Mouse (Mus musculus) retina, adult 2 months (tissue): ENCODE data around the gene Lysmd3.
A peak's percentile ranks its signal among the peaks of the same experiment; 100 is the strongest.
"Not testable (repeated sequence)": the region's sequence is repeated elsewhere in the genome, so short reads cannot be mapped to it uniquely, and the experiment has no call there.

Experiments used
- DNase-seq: peaks from one replicate; pipeline ENCODE4 v3.0.0-alpha.2; 2012; ENCODE audit warnings: low read depth, low spot score

Lysmd3 gene

DNA sequence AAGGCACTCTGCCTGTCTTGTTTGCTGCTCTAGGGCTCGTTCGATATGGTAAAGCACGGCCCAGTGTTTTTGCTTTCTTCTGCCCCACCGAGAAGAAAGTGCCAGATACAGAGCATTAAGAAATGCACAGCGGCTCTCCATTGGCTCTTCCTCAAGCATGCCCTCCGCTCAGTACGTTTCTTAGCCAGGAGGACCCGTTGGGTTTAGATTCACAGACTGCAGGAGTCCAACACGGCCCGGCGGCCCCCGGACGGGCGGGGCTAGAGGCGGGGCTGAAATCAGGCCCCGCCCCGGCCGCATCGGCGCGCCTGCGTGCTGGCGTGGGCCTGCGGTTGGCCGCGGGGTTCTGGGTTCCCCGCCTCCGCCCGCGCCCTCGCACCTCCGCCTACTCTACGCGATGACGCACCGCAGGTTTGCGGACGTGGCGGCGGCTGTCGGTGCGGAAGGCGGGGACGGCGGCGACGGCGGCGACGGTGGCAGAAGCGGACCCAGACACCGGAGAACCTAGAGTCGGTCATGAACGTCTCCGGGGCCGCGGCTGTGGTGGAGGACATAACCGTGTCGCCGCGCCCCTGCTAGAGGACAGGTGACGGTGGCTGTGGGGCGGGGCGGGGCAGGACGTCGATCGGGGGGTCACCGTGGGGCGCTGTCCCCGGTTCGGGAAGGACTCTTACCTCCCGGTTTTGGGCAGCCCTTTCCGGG, at the start of gene Lysmd3:
Gene Lysmd3, plus strand, starts transcription at position 313 of the 702 bp plus-strand sequence.
- peak; percentile 85 for DNase-seq

DNA sequence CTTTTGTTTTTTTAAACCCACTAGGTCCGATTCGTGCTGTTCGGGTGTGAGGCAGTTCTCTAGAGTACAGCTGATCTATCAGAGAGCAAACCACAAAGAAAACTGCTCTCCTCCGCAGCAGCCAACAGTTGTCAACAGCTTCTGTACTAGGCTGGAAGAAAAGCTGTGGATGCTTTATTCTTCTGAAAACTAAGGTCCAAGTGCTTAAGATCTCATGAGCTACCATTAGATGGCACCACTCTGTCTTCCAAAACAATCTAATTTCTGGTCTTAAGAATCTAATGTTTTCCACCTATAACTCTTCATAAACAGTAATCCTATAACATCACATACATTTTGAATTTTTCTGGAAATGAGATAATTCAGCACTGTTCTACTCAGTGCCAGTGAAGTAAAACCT, 47.1 kb upstream of the Lysmd3 start:
- no peak for DNase-seq

DNA sequence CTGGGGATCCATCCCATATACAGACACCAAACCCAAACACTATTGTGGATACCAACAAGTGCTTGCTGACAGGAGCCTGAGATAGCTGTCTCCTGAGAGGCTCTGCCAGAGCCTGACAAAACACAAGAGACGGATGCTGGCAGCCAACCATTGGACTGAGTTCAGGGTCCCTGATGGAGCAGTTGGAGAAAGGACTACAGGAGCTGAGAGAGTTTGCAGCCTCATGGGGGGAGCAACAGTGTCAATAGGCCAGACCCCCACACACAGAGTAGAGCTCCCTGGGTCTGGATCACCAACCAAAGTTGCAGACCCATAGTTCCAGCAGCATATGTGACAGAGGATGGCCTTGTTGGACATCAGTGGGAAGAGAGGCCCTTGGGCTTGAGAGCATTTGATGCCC, 29.6 kb upstream of the Lysmd3 start:
- not testable (repeated sequence) for DNase-seq

DNA sequence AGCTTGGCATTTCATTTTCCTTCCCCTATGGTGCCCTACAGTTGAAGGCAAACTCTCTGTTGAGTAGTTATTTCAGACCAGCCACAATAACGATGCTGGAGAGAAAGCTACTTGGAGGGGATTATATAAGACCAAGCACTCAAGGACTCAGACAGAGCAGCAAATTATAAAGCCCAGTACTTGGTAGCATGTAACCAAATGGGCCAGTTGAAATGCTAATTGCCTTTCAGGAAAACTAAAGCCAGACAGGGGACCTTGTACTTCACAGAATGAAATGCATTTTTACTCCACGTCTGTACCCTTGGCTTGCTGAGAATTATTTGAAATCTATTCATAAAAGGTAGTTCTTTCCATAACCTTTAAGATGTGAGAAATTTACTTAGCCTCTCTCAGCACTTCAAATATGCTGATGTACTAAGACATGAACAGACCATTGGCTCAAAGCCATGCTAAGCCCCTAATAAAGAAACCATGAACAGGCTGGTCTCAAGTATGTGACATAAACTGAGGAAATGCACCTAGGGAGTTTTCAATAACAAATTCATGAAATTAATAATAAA, 28.8 kb upstream of the Lysmd3 start:
- DNase-seq = no peak

DNA sequence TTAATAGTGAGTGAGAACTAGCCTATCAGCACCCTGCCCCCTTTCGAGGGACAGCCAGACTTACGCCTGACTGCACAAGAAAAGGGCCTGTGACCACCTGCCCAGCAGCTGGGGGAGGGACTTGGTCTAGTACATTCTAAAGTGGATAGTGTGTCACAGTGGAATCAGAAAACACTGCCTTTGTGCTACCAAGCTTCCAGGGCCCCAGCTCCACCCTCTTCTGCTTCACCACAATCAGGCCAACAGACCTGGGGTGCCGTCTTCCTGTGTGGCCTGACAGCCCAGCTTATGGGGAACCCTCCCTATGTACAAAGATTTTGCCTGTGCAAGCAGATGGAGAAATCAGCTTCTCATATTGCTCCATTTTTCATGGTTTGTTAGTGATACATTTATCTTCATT, 28.1 kb upstream of the Lysmd3 start:
- no peak for DNase-seq

DNA sequence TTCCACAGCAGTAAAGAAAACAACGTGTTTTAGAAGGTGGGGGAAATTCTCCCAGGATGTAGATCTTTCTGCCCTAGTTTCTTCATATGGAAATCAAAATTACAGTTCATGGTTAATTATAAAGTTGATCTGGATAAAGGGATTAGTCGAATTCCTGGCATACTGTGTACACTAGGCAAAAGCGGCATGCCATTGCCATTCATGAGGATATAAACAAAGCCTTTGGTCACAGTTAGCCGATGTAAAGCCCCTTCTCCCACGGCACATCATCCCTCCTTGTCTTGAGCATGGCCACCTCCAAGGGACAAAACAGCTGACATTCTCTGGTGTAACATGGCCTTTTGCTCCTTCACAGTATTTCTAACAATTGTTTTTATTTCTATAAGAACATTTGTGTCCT, 26.9 kb upstream of the Lysmd3 start:
- DNase-seq = no peak

DNA sequence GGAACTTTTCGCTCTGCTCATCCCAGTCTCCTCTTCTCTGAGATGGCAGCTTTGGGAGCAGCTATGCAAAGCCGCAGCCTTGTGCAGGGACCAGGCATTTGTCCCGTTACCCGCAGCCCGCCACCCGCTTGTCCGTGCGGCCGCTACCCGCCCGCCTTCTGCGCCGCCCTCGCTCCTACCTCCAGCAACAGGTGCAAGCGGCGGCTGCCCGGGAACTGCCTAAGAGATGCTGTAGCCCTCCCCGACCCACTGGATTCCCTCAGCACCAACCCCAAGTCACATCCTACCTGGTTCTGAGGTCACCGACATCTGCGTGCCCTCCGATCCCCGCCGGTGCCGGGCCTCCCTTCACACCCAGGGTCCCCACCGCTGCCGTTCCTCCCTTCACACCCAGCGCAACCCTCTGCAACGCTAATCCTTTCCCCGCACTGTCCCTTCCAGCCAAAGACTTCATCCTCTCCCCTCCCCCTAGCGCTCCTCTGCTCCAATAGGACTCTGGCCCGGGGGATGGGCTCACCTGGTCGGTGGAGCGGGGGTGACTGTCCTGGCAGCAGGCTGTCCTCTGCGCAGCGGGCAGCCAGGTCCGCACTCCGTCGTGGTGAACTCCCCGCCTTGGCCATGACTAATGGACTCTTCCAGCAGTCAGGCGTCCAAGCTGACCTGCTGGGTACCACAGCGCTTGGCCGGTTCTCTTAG, 24.6 kb upstream of the Lysmd3 start, which contains the start of gene Adgrv1:
Gene Adgrv1, minus strand, starts transcription at position 435 of the 696 bp plus-strand sequence.
- peak; percentile 98 for DNase-seq

DNA sequence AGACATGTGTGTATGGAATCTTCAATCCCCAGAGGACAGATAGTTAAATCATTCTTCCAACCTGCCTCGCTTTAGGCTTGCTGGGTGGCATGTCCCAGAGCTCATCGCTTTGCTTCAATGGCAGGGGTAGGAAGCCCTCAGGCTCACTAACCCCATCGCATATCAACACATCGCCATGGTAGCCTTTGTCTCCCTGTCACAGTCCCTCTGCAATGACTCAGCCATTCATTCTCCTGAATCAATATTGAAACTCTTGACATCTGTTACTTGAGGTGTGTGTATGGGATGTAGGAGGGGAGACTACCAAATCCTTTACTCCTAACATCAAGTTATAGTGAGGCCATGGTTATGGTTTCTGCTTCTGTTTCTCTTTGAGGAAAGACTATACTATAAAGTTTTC, 17.8 kb upstream of the Lysmd3 start:
- no peak for DNase-seq

DNA sequence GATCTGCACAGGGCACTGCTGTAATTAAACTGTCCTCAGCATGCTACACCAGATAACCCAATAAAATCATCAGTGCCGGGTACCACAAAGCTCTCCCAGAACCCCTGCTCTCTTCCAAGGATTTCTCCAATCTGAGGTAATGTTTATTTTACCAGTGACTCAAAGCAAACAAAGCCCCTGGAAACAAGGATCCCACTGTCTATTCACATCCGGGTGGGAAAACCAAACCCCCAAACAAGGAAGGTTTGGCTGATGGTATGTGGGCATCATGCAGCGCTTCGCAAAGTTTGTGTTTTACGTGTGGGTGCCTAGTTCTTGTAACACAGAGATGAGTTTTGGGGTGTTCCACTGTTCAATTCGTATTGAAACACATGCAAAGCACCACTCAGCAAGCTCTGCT, 16.6 kb upstream of the Lysmd3 start:
- no peak for DNase-seq

DNA sequence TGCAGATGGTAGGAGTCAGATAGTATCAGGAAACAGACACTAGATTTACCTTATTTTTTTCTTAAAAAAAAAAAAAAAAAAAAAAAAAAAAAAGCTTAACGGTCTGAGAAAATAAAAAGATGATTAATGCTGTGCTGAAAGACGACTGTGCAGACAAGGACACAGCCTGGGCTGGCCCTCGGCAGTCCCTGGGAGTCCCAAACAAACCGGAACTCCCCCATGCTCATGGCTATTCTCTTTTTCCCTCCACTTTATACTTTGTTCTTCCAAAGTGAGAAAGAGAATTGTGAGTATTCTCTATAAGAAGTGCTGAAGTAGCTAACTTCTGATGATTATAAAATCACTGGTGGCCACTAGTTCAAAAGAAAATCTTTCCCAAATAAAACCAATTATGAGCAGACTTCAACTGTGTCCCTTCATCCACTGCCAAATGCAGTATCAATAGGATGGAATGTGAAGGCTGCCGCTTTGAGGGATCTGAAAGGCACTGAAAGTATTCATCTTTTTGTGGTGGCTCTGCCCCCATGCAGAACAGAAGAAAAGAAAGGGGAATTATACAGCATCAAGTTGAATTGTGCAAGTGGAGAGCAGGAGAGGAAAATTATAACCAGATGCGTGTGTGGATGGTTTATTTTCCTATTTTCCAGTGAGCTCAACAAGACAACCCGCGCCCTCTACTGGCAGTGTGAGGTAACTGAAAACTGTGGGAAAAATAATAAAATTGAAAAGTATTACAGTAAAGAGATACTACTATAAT, 16.0 kb upstream of the Lysmd3 start:
- no peak for DNase-seq

DNA sequence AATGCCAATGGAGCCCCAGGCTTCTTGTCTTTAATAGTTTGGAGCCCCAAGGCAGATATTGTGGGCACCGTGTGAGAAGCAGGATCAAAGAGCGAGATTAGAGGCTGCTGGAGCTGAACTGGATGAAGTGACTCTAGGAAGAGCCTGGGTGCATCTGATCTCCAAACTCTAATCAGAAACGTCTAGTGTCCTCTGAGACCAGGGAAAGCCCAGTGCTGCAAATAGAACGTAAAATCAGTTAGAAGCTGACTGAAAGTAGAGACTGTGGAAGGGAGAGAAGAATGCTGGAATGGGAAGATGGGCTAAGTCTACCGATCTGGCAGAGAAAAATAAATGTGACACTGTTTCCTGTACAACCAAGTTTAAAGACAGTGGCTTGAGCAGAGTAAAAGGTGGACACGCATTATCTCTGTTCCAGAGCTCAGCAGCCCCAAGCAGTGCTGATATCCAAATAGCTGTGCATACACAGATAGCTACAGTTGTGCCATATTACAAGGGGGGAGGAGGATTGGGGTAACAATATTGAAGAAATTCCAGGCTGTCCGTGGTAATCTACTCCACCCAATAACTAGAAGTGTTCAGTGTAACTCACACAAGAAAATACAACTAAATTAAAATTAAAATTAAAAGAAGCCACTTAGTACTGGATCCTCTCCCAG, 14.8 kb upstream of the Lysmd3 start:
- no peak for DNase-seq

DNA sequence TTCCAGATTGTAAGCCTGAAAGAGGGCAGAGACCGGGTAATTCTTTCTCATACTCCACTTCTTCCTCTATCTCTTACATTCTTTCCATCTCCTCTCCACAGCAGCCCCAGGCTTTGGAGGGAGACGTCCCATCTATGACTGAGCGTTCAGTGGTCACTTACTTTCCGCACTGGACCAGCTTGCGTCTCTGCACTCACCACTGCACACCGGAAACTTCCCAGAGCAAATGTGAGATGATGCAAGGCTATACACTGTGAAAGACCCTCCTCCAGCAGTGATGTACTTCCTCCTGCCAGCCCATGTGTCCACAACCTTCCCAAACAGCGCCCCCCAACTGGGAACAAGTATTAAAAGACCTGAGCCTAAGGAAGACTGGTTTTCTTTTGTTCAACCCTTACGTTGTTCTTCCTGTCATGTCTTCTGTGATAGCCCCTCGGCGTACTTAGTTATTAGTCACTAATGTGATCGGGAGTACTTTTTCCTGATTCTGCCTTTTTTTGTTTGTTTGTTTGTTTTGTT, 13.4 kb upstream of the Lysmd3 start:
- DNase-seq = no peak

DNA sequence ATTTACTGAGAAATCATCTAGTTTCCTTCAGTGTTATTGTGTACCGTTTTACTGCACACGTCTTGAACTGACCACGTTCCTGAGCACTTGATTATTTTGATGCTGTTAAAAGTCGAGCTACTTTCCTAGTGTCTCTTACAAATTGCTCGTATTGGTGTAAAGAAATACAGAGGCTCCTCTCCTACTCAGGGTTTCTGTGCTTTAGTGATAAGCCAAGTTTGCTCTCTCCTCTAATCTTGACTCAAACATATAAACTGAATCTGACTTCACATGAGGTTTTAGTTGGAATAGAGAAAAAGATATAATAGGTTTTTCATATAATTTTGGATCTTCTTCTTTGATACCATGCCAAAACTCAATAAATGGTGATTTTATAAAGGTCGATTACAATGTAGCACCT, 11.1 kb upstream of the Lysmd3 start:
- no peak for DNase-seq

DNA sequence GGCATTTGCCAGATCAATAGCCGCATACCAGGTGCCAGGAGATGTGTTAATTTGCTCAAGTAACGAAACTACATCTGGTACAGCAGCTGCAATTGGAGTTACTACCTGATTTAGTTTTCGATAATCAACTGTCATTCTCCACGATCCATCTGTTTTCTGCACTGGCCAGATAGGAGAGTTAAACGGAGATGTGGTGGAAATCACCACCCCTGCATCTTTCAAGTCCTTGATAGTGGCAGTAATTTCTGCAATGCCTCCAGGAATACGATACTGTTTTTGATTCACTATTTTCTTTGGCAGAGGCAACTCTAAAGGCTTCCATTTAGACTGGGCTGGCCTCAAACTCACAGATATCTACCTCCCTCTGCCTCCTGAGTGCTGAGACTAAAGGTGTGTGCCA, 7.1 kb upstream of the Lysmd3 start:
- not testable (repeated sequence) for DNase-seq

DNA sequence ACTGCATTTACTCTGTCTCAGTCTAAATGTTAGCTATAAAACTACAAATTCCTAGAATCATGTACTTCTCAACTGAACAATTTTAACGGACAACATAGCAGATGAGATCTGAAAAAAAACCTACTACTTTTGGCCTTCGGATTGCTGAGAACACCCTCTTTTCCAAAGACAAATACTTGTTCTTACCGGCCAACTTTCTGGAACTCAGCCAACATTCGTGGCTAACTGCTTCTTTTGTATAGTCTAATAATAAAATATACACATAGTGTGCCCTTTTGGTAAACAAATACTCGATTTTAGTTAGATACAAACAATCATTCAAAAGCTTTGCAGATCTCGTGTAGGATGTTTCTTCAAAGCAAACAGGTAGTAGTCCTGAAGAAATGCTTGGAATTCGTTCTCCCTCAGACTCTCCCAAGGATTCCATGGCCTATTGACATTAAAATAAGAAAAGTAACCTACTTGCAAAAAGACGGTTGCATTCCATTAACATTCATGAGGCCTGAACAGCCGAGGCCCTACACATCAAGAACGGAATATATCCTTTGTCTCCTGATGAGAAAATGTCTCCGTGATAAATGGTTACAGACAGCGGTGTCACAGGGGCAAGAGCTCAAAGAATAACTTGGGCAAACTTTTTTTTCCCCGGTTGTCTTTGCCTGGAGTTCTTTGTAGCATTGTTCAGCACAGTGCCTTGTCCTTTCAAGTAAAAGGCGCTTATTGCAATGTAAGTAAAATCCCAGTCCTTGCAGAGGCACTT, 1.2 kb upstream of the Lysmd3 start:
- no peak for DNase-seq

DNA sequence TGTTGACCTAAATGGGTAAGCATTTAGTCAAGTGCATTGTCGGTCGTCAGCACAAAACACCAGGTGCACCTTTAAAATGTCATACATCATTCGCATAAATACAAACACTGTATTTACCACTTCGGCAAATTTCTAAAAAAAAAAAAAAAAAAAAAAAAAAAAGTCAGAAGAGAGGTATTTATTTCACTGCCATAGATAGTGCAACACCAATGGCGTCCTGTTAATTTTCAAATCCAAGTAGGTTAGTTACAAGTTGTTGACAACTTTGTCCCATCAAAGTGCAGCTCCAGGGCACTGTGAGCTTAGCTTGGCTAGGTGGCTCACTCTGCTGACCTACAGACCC, 484 bp upstream of the Lysmd3 start:
- DNase-seq = no peak

DNA sequence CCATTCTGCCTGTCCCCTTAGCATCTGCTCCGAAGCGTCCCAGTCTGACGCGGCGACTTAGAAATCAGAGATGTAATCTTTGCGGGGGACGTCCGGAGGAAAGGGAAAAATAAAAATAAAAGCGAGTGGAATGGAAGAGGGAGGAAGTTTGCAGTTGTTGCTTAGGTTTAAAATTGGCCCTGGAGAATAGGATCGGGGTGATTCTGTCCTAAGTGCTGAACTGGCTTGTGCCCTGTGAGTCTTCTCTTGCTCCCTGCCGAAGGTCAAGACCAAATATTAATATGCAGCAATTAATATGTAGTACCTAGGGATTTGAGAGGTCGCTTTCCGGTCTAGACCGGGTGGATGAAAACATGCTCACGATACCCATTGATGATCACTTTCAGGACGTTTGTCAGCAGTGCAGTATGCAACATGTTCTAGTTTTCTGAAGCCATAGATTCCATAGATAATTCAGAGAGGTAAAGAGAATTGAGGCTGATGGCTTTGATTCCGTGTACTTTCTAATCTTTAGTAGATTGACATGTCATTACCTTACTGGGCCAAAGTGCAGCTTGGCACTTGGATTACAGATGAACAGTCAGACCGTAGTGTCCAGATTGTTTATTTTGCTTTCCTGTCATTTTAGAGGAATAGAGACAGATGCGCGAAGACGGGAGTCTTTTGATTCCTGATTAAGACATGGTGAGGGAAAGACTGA, 740 bp downstream of the Lysmd3 start:
- DNase-seq = no peak

DNA sequence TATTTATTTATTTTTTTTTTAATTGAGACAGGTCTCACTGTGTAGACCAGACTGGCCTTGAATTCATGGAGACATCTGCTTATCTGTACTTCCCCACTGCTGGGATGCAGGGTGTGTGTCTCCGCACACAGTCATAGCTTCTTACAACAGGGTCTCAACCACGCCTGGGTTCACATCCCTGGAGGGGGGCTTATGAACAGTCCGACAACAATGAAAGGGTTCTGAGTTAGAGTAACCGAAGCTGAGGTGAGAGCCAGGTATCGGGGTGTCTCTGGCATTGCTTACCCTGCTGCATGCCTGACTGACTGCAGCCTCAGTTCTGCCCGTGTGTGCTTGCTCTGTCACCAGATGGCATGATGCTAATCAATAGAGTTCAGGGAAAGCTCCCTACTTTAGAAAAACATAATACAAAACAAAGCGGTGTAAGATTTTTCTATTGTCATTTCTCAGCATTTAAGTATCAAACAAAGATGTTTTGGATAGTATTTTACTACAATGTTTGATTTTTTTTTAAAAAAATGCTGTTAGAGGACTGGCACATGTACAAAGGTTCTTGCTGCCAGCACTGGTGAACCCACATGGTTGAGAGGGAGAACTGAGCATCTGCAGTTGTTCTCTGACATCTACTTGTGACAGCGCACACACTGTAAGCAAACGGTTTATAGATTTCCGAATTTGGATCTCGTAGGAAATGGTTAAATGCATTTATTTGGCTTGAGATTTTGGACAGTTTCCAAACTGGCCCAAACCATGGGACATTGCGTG, 6.3 kb downstream of the Lysmd3 start:
- DNase-seq = no peak

DNA sequence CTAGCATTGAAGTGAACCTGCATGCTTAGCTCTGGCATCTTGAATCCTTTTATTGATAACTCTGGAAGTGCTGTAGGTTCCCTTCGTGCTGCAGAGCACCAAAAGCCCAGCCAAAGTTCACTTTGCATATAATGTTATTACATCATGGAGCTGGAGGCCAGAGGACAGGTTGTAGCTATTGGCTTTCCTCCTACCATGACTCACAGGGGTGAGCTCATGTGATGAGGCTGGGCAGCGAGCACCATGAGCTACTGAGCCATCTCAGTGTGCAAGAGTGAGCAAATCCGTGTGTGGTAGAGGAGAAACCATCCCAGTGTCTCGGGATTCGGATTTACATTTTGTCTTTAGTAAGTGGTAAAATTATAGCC, 6.9 kb downstream of the Lysmd3 start:
- DNase-seq = no peak

DNA sequence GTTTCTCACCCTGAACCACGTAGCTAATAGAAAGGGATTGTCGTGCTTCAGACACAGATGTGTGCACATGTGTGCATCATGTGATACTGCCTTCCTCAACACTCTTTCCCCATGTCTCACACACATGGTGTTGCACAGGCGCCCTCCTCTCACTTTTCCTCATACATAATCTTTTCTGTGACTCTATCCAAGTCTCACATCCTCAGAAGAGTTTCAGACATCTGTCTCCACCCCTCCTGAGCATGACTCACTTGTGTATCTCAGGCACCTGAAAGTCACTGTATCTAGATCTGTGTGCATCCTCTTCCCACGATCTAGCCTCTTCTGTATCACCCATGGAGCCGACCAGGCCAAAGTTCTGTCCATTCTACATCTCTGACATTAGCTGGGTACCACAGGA, 10.2 kb downstream of the Lysmd3 start:
- DNase-seq = no peak
